Mouse (Mus musculus) stomach, embryonic 14.5 days (tissue): ENCODE data around the gene Kcnj15. TPM values are rescaled to one million over a fixed set of nuclear protein-coding genes. Genes with fewer than 3 reads are reported as not detected.

Source experiments
- ATAC-seq: fragments of 200-750 bp; cut with Nextera tagmentation; 2 replicates; pipeline ENCODE4 v1.8.0; 2017; ENCODE audit warnings: low read depth, moderate TSS enrichment; ENCODE audit not compliant: insufficient number of reproducible peaks, insufficient read depth, low FRiP score
- H3K27ac ChIP-seq: fragments of 300-500 bp; sonication (generic); 2 replicates; pipeline ENCODE4 v1.5.1; 2014; ENCODE audit warnings: mild to moderate bottlenecking, low read length, moderate library complexity, mixed read lengths
- H3K27me3 ChIP-seq: fragments of 300-500 bp; sonication (generic); 2 replicates; pipeline ENCODE4 v1.6.1; 2014; ENCODE audit warnings: low read length, control low read depth, mixed read lengths; ENCODE audit not compliant: control insufficient read depth, insufficient read depth
- H3K36me3 ChIP-seq: fragments of 300-500 bp; sonication (generic); 2 replicates; pipeline ENCODE4 v1.6.1; 2014; ENCODE audit warnings: mild to moderate bottlenecking, control low read depth, low read length, moderate library complexity, mixed read lengths; ENCODE audit not compliant: control insufficient read depth, insufficient read depth
- H3K4me1 ChIP-seq: fragments of 300-500 bp; sonication (generic); 2 replicates; pipeline ENCODE4 v1.6.1; 2014; ENCODE audit warnings: low read length, control low read depth, mixed read lengths; ENCODE audit not compliant: control insufficient read depth, insufficient read depth
- H3K4me2 ChIP-seq: fragments of 300-500 bp; sonication (generic); replicated peaks from 2 replicates; pipeline ENCODE4 v1.6.1; 2014; ENCODE audit warnings: low read depth, low read length, control low read depth
- H3K4me3 ChIP-seq: fragments of 300-500 bp; sonication (generic); 2 replicates; pipeline ENCODE4 v1.5.1; 2014; ENCODE audit warnings: low read depth, low read length, control low read depth
- H3K9ac ChIP-seq: fragments of 300-500 bp; sonication (generic); replicated peaks from 2 replicates; pipeline ENCODE4 v1.6.1; 2014; ENCODE audit warnings: low read depth, mild to moderate bottlenecking, control low read depth, low read length, moderate library complexity, mixed read lengths
- H3K9me3 ChIP-seq: fragments of 300-500 bp; sonication (generic); 2 replicates; pipeline ENCODE4 v1.6.1; 2016; ENCODE audit warnings: low read depth, low read length, control low read depth; ENCODE audit not compliant: control insufficient read depth
- WGBS: fragments of 180-500 bp; shearing (Covaris S2); extraction: QIAGEN DNeasy Blood & Tissue Kit; methylation state at CpG from one replicate; pipeline ENCODE4 v1.1.7; 2014; 5-methylcytosine and 5-hydroxymethylcytosine counted together
- polyA plus RNA-seq: library from polyadenylated mRNA; unstranded; fragments of >200 nt; fragmentation: Nextera tagmentation; extraction: Ambion mirVana; gene quantifications from 2 replicates; pipeline ENCODE4 v1.2.1, GENCODE M21; 2014

Gene Kcnj15
- polyA plus RNA-seq, 1 experiment from 2014 or later, result 5.0 TPM

- H3K27me3 ChIP-seq, result no peaks in the 10 kb centered on the region
- H3K9ac ChIP-seq, result no peak overlapping the region
- H3K27ac ChIP-seq, result no peak overlapping the region
- H3K4me2 ChIP-seq, result no peak overlapping the region
- 0 out of 2 replicates have a peak, but pooled peaks cover 5% of the 10 kb centered on the region for H3K4me1 ChIP-seq
- no peaks in the 10 kb centered on the region for H3K9me3 ChIP-seq
- no peaks in the 10 kb centered on the region for H3K36me3 ChIP-seq
- no peak overlapping the region for H3K4me3 ChIP-seq
- WGBS, result 45% methylated on average over 5 of the region's 5 CpGs
- no peak for ATAC-seq
Measured at GRCm38 (mm10) chr16:95240688-95241087, 16.7 kb upstream of the Kcnj15 start.

DNA sequence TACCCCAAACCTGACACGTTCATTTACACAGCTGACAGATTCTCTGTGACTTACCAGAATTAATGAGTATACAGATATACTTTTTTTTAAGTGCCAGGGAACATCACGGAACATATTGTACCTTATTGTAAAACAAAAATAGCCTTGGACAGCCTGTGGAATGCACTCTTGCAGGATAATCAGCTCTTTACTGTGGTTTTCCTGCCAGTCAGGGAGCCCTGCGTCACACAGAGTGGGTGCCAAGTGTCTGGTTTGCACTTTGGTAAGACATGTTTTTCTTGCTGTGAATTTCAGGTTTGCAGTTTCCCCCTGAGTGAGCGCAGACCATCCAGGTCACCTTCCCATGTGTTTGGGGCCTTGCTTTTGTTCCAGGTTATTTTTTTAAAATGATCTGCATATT lies 15.8 kb upstream of the Kcnj15 start:
- H3K27me3 ChIP-seq, result no peaks in the 10 kb centered on the region
- ATAC-seq, result no peak
- no peak overlapping the region for H3K27ac ChIP-seq
- H3K4me1 ChIP-seq, result 0 out of 2 replicates have a peak, but pooled peaks cover 5% of the 10 kb centered on the region
- WGBS, result 63% methylated on average over 4 of the region's 4 CpGs
- no peaks in the 10 kb centered on the region for H3K9me3 ChIP-seq
- H3K4me2 ChIP-seq, result no peak overlapping the region
- no peaks in the 10 kb centered on the region for H3K36me3 ChIP-seq
- no peak overlapping the region for H3K4me3 ChIP-seq
- H3K9ac ChIP-seq, result no peak overlapping the region

DNA sequence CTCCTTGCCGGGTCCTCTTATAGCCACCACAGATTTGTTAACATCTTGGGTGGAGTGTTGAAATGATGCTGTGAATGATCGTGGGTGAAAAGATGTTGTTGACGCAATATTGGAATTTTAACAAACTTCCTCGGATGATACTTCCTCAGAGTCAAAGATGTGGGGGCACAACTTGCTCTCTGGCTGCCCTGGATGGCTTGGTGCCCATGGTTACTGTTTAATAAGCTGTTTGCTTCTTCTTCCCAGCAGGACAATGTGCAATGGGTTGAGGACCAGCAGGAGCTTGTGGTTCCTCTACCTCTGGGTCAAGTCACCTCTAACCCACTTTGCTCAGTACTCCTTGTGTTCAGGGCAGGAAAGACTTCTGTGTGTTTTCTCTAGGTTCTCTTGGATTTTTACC lies 15.2 kb upstream of the Kcnj15 start:
- H3K9ac ChIP-seq, result no peak overlapping the region
- H3K27me3 ChIP-seq, result no peaks in the 10 kb centered on the region
- no peak for ATAC-seq
- H3K4me1 ChIP-seq, result 0 out of 2 replicates have a peak, but pooled peaks cover 5% of the 10 kb centered on the region
- H3K4me2 ChIP-seq, result no peak overlapping the region
- 78% methylated on average over 4 of the region's 4 CpGs for WGBS
- H3K36me3 ChIP-seq, result no peaks in the 10 kb centered on the region
- no peaks in the 10 kb centered on the region for H3K9me3 ChIP-seq
- no peak overlapping the region for H3K4me3 ChIP-seq
- no peak overlapping the region for H3K27ac ChIP-seq

DNA sequence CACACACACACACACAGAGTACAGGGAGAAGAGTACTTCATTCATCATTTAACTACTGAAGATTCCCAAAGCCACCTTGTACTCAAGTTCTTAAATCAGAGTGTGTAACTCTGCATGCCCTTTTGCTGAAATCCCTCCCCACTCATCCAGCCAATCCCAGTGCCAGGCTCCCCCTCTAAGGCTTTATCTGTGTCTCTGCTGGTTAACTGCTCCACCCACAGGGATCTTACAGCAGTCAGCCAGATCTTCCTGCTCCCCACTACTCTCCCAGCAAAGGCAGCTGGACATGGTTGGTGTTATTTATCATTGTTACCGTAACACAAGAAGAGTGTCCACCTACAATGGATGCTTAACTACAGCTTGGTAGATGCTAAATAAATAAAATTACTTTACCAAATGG lies 14.0 kb upstream of the Kcnj15 start:
- no peak overlapping the region for H3K4me3 ChIP-seq
- ATAC-seq, result no peak
- H3K27ac ChIP-seq, result no peak overlapping the region
- H3K4me1 ChIP-seq, result 0 out of 2 replicates have a peak, but pooled peaks cover 5% of the 10 kb centered on the region
- H3K27me3 ChIP-seq, result no peaks in the 10 kb centered on the region
- no peaks in the 10 kb centered on the region for H3K36me3 ChIP-seq
- WGBS, result 82% methylated on average over 1 of the region's 1 CpGs
- H3K9ac ChIP-seq, result no peak overlapping the region
- H3K9me3 ChIP-seq, result no peaks in the 10 kb centered on the region
- H3K4me2 ChIP-seq, result no peak overlapping the region

GRCm38 (mm10) chr16:95244626-95245303 lies 12.6 kb upstream of the Kcnj15 start:
- ATAC-seq, result no peak

DNA sequence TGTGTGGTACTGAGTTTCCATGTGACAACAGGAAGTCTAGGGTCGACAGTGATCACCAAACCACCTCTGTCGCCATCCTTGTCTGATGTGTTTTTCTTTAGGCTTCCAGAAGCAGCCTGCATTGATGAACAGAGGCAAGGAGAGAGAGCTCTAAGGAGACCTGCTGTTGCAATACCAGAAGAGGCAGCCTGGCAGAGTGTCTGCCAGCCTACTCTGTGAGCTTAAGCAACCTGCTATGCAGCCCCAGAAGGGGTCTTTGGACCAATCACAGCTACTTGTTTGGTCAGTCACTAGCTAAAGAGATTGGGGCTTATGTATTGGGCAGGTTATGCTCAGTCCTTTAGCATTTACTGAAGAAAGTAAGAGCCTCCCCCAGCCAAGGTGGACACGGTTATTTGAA lies 11.9 kb upstream of the Kcnj15 start:
- 78% methylated on average over 3 of the region's 3 CpGs for WGBS
- no peaks in the 10 kb centered on the region for H3K4me1 ChIP-seq
- no peak overlapping the region for H3K4me2 ChIP-seq
- H3K9me3 ChIP-seq, result no peaks in the 10 kb centered on the region
- no peaks in the 10 kb centered on the region for H3K27me3 ChIP-seq
- H3K36me3 ChIP-seq, result no peaks in the 10 kb centered on the region
- H3K9ac ChIP-seq, result no peak overlapping the region
- no peak overlapping the region for H3K4me3 ChIP-seq
- ATAC-seq, result no peak
- H3K27ac ChIP-seq, result no peak overlapping the region

More at GRCm38 (mm10) chr16:95244626-95245303, 12.6 kb upstream of the Kcnj15 start:
- no peak overlapping the region for H3K27ac ChIP-seq
- no peaks in the 10 kb centered on the region for H3K27me3 ChIP-seq
- H3K4me2 ChIP-seq, result no peak overlapping the region
- no peak overlapping the region for H3K4me3 ChIP-seq
- 86% methylated on average over 12 of the region's 12 CpGs for WGBS
- no peaks in the 10 kb centered on the region for H3K36me3 ChIP-seq
- H3K9me3 ChIP-seq, result no peaks in the 10 kb centered on the region
- no peak overlapping the region for H3K9ac ChIP-seq
- H3K4me1 ChIP-seq, result no peaks in the 10 kb centered on the region

GRCm38 (mm10) chr16:95248646-95249045 lies 8.7 kb upstream of the Kcnj15 start:
- Histone ChIP-seq H3K9me3 (no peaks in the 10 kb centered on the region), H3K4me2 (no peak overlapping the region), H3K27me3 (no peaks in the 10 kb centered on the region), H3K4me3 (no peak overlapping the region), H3K27ac (no peak overlapping the region), H3K36me3 (no peaks in the 10 kb centered on the region), H3K9ac (no peak overlapping the region), H3K4me1 (no peaks in the 10 kb centered on the region)
- no peak for ATAC-seq
- 63% methylated on average over 5 of the region's 5 CpGs for whole genome bisulfite sequencing

DNA sequence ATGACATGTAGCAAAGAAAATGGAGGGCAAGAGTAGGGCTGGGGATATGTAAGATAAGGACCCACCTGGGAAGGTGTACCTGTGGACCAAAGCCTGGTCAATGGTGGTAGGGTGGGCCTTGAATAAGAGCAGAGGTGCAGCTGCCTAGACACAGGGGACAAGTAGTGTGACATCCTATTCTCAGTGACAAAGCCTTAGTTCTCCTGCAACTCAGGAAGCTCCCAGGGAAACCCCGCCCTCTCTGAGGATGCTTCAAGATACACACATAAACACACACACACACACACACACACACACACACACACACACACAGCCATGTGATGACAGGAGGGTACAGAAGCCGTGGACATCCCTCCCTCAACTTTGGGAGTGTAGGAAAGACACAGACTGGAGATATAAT lies 710 bp upstream of the Kcnj15 start:
- H3K4me3 ChIP-seq, result no peak overlapping the region
- WGBS, result 41% methylated on average over 2 of the region's 2 CpGs

More for the DNA sequence above, 710 bp upstream of the Kcnj15 start:
- Histone ChIP-seq H3K4me1 (peaks cover 6% of the 10 kb centered on the region; the same call in 1 of the 2 replicates), H3K36me3 (no peaks in the 10 kb centered on the region), H3K4me2 (no peak overlapping the region), H3K9me3 (no peaks in the 10 kb centered on the region), H3K27me3 (0 out of 2 replicates have a peak, but pooled peaks cover 3% of the 10 kb centered on the region), H3K9ac (no peak overlapping the region), H3K27ac (no peak overlapping the region)
- ATAC-seq, result no peak
